Mouse (Mus musculus) CD4-positive, CD25-positive, alpha-beta regulatory T cell, adult 2 months (primary cell): ENCODE measurements around the gene Mrgprg.

Source experiments
- DNase-seq: peaks from one replicate; pipeline ENCODE4 v3.0.0-alpha.2; 2012; ENCODE audit warnings: low read depth, low spot score

Gene Mrgprg

DNA sequence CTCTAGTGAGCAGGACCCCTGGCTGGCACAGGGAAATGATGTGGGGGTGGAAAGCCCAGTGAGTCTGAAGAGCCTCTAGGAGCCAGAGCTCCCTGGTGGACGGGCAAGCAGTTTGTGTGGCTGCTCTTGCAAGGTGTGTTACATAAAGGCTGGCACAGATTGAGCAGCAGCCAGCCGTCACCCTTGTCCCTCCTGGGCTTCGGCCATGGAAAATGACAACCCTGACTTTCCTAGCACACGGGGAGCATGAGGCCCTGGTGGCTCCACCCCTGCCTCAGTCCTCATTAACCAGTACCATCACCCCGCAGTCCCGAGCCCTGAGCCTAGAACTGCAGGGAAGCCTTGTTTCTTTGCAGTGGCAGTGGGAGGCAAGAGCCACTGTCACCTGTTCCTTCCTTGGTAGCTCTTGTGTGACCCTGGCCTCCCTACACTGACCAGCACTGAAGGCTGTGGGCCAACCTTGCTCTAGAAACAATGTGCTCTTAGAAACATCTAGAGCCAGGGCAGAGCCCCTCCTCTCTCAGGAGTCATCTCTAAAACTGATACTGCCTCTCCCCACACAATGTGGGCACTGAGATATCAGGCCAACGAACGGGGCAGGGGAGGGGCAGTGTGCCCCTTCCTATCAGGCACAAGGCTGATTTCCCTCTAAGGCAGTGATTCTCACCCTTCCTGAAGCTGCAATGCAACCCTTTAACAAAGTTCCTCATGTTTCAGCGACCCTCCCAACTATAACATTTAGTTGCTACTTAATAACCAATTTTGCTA is 11.3 kb downstream of the Mrgprg start:
- DNase-seq: no peak

- peak; percentile 85 for DNase-seq
These were observed 12.6 kb downstream of the Mrgprg start for GRCm38 (mm10) chr7:143753990-143754715.

DNA sequence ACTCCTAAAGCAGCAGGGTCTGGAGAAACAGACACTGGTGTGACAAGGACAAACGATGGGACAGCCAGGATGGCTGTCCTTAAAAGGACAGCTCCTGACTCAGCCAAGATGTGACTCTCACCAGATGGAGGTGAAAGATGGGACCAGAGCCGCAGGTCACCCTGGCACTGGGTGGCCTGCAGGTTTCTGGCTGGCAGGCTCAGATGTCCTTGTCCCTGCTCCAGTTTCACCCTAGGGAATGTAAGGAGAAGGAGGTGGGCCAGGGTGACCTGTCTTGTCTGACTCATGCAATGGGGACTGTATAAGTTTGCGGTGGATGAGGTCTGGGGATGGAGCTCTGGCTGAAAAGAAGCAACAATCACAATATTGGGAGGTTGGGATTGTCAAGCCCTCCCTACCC is 14.2 kb downstream of the Mrgprg start:
- DNase-seq: no peak

- DNase-seq: no peak
These were observed 14.7 kb downstream of the Mrgprg start for GRCm38 (mm10) chr7:143752056-143752455.

- DNase-seq: no peak
These were observed 15.4 kb downstream of the Mrgprg start for GRCm38 (mm10) chr7:143751380-143751779.

- DNase-seq: no peak
These were observed 17.7 kb downstream of the Mrgprg start for GRCm38 (mm10) chr7:143749045-143749444.

- peak; percentile 91 for DNase-seq
These were observed 18.5 kb downstream of the Mrgprg start for GRCm38 (mm10) chr7:143748041-143748868.

GRCm38 (mm10) chr7:143740653-143741052 is 26.1 kb downstream of the Mrgprg start:
- no peak for DNase-seq

DNA sequence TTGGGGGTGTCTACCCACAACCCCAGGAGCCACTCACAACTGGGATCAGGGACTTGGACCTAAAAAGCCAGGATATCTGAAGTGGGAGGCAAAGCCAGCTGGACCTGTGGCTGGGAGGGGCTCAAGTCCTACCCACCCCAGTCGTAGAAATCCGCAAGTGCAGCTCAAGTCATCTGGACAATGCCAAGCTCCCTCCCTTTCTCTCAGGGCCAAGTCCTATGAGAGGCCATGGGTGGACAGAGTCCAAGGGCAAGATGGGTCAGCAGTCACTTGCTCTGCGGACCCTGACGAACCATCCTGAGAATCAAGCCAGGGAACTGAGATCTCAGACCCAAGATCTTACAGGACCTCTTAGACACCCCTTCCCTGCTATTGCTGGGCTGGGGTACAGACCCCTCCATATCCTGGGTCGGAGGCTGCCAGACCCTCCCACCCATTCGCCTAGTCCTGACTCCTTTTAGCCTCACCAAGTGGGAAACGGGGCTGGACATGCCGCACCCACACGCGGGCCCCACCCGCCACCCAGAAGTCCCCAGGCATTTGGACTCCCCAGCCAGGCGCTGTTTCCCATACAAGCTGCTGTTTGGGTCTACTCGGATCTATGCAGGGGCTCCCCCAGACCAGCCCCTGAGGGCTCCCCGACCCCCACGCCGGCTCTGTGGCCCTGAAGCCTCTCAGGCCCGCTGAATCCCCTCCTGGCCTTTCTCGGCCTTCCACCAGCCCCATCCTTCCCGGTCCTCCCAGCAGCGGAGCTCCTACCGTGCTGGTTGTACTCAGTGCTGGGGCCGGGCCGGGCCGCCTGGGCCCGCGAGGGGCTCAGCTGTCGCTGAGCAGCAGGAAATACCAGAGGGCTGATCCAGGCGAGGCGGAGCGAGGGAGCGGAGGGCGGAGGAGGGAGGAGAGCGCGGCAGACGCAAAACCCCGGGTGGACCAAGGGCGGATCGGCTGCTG is 27.0 kb downstream of the Mrgprg start:
- DNase-seq: peak; percentile 78

DNA sequence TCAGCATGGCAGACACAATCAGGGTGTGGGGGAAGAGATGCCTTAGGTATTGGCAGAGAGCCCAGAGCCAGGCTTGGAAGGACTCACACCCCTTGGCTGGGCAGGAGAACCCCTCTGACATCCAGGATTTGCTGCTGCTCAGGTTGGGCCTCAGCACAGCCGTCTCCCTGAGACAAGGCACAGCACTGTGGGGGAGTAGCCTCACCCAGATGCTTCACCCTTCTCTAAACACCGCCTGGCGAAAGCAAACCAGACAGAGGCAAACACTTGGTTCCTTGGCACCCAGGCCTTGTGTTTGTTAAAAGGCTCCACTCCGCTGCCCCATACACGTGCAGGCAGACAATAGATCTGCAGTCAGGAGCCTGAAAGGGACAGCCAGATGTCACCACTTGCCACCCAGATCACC is 28.2 kb downstream of the Mrgprg start:
- DNase-seq: no peak

GRCm38 (mm10) chr7:143738194-143738593 is 28.6 kb downstream of the Mrgprg start:
- no peak for DNase-seq

DNA sequence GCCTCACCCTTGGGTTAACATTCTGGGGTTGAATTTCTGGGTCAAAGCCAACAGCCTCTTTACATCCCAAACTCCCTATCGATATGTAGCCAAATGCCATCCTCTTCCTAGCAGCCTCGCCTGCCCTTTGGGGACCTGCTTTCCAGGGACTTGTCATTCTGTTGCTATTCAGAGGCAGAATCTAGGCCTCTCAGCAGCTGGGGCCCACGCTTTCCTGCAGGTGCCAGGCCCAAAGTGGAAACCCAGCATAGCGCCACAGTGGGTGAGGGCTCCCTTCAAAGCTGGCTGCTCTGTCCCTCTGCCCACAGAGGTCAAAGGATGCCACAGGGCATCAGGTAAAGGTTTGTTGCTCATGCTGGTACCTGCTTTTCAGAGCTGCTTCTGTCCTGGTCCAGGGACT is 33.0 kb downstream of the Mrgprg start:
- no peak for DNase-seq

GRCm38 (mm10) chr7:143729886-143730285 is 36.9 kb downstream of the Mrgprg start:
- DNase-seq: no peak

- DNase-seq: no peak
These were observed 40.4 kb downstream of the Mrgprg start for GRCm38 (mm10) chr7:143726396-143726795.

DNA sequence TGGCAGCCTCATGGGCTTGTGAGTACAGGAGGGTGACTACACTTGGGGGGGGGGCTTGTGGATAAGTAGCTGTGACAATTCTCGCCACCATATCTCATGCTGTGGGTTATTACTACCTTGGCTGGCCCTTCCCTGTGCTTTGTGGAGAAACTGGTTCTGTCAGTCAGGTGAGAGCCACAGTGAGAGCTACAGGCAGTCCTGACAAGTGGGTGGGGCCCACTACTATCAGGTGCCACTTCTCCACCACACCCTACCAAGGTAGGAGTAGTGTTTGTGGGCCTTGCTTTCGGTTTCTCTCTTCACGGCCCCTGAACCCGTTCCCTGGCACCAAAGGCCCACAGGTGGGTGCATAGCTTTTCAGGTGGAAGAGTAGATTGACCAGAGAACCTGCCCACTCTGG is 43.0 kb downstream of the Mrgprg start:
- no peak for DNase-seq

DNA sequence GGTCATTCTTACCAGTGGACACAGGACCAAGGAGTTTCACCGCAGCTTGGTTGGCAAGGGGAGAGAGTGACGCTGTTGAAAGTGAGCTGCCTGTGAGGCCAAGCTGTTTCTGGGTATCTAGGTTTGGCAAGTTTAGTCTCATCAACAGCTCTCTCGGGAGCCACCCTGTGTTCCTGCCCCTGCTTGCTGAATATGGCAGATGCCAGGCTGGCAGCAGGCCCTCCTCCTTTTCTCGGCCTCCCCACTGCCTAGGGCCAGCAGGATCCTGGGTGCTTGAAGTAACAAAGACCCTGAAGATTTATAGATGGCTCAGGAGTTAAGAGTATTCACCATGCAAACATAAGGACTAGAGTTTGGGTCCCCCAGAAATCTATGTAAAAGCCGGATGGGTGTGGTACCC is 44.1 kb downstream of the Mrgprg start:
- DNase-seq: no peak

DNA sequence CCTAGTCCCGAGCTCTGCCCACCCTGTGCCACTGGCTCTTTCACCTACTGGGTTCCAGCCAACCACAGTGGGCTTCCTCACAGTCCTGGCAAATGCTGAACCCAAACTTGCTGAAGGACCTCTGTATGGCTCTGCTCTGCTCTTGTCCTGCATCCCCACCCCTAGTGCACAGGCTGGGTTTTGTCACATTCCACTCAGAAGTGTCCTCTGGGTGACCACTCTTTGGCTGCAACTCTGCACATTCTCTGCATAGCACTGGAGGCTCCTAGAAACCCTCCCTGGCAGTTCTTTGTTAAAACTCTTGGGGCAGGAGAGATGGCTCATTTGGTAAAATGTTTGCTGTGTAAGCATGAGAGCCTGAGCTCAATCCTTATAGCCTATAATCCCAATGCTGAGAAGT is 49.0 kb downstream of the Mrgprg start:
- no peak for DNase-seq
